Mouse (Mus musculus) cerebellum, adult 2 months (tissue): ENCODE results near the gene Gpc6. TPM values are rescaled to one million over a fixed set of nuclear protein-coding genes. Genes with fewer than 3 reads are reported as not detected.

Experiments
- DNase-seq, 2 experiments: peaks; one replicate each; pipeline ENCODE4 v3.0.0; 2021
- H3K27ac ChIP-seq: fragments of 200-500 bp; 2 replicates; pipeline ENCODE4 v1.5.1; 2012; ENCODE audit warnings: low read length, control low read depth, inconsistent platforms; ENCODE audit not compliant: insufficient read depth
- H3K27me3 ChIP-seq: fragments of 200-500 bp; 2 replicates; pipeline ENCODE4 v1.6.1; 2012; ENCODE audit warnings: inconsistent platforms, mild to moderate bottlenecking, low read length, moderate library complexity; ENCODE audit not compliant: control insufficient read depth, insufficient read depth
- H3K4me1 ChIP-seq: fragments of 200-500 bp; 2 replicates; pipeline ENCODE4 v1.6.1; 2011; ENCODE audit warnings: low read length; ENCODE audit not compliant: control insufficient read depth, insufficient read depth
- H3K4me3 ChIP-seq: fragments of 200-500 bp; replicated peaks from 2 replicates; pipeline ENCODE3; 2011; ENCODE audit warnings: mild to moderate bottlenecking, low read depth, low read length, control low read depth; ENCODE audit not compliant: insufficient read depth
- CTCF ChIP-seq: fragments of 200-500 bp; IDR thresholded peaks from 2 replicates; pipeline ENCODE4 v1.5.1; 2011; ENCODE audit warnings: low read depth, mild to moderate bottlenecking, control low read depth, low read length, moderate library complexity, borderline replicate concordance; ENCODE audit not compliant: insufficient read depth
- POLR2A ChIP-seq: fragments of 200-500 bp; IDR thresholded peaks from 2 replicates; pipeline ENCODE4 v1.6.1; 2011; ENCODE audit warnings: low read length, control low read depth, borderline replicate concordance; ENCODE audit not compliant: insufficient read depth
- WGBS: fragments of 180-500 bp; shearing (Covaris S2); methylation state at CpG from one replicate; pipeline ENCODE4 v1.1.7; 2018; 5-methylcytosine and 5-hydroxymethylcytosine counted together
- polyA plus RNA-seq: library from polyadenylated mRNA; depleted of rRNA; stranded (reverse); fragments of >200 nt; gene quantifications from 2 replicates; pipeline ENCODE4 v1.2.3, GENCODE M21; 2012

Gene Gpc6
- polyA plus RNA-seq, 1 experiment, result 5.3 TPM

- Histone ChIP-seq H3K27ac (no peak overlapping the region), H3K4me3 (peak overlapping the region; percentile 65), H3K27me3 (no peaks in the 10 kb centered on the region; the same call in 1 of the 2 replicates), H3K4me1 (peaks cover 2% of the 10 kb centered on the region; the same call in 1 of the 2 replicates)
- TF ChIP-seq CTCF (no peak), POLR2A (no peak)
- peak; percentile 45 to 64 for DNase-seq
- under 1% methylated on average over 58 of the region's 58 CpGs for WGBS
Measured at GRCm38 (mm10) chr14:116925691-116926403, 732 bp downstream of the Gpc6 start.

GRCm38 (mm10) chr14:116926404-116927171, 1.5 kb downstream of the Gpc6 start:
- TF ChIP-seq POLR2A, result no peak
- no peak for TF ChIP-seq CTCF
- H3K4me1 ChIP-seq, result peaks cover 2% of the 10 kb centered on the region; the same call in 1 of the 2 replicates
- under 1% methylated on average over 52 of the region's 52 CpGs for WGBS

GRCm38 (mm10) chr14:116927341-116928315, 2.5 kb downstream of the Gpc6 start:
- no peaks in the 10 kb centered on the region; the same call in 1 of the 2 replicates for H3K27me3 ChIP-seq
- 5% methylated on average over 21 of the region's 21 CpGs for WGBS
- peak overlapping the region; percentile 65 for H3K4me3 ChIP-seq
- TF ChIP-seq CTCF (no peak), POLR2A (no peak)
- peaks cover 2% of the 10 kb centered on the region; the same call in 1 of the 2 replicates for H3K4me1 ChIP-seq
- no peak overlapping the region for H3K27ac ChIP-seq
- no peak for DNase-seq

More at GRCm38 (mm10) chr14:116926404-116927171, 1.5 kb downstream of the Gpc6 start:
- peak overlapping the region; percentile 65 for H3K4me3 ChIP-seq
- DNase-seq, result peak; percentile 68 to 69
- H3K27ac ChIP-seq, result no peak overlapping the region
- no peaks in the 10 kb centered on the region; the same call in 1 of the 2 replicates for H3K27me3 ChIP-seq

GRCm38 (mm10) chr14:116928395-116928794, 3.3 kb downstream of the Gpc6 start:
- no peak overlapping the region for H3K4me3 ChIP-seq
- H3K27ac ChIP-seq, result no peak overlapping the region
- no peak for TF ChIP-seq CTCF
- no peak for TF ChIP-seq POLR2A
- peaks cover 2% of the 10 kb centered on the region; the same call in 1 of the 2 replicates for H3K4me1 ChIP-seq
- no peak for DNase-seq
- WGBS, result 55% methylated on average over 2 of the region's 2 CpGs
- no peaks in the 10 kb centered on the region; the same call in 1 of the 2 replicates for H3K27me3 ChIP-seq

- H3K27me3 ChIP-seq, result no peaks in the 10 kb centered on the region; the same call in 1 of the 2 replicates
- TF ChIP-seq POLR2A (no peak), CTCF (no peak)
- H3K4me3 ChIP-seq, result no peak overlapping the region
- peaks cover 2% of the 10 kb centered on the region; the same call in 1 of the 2 replicates for H3K4me1 ChIP-seq
- DNase-seq, result no peak
- no peak overlapping the region for H3K27ac ChIP-seq
- WGBS, result 33% methylated on average over 7 of the region's 7 CpGs
Measured at GRCm38 (mm10) chr14:116928796-116929529, 3.8 kb downstream of the Gpc6 start.

- H3K4me1 ChIP-seq, result no peaks in the 10 kb centered on the region
- no peak overlapping the region for H3K27ac ChIP-seq
- no peaks in the 10 kb centered on the region for H3K27me3 ChIP-seq
- TF ChIP-seq POLR2A (no peak), CTCF (no peak)
- 85% methylated on average over 5 of the region's 5 CpGs for WGBS
- no peak overlapping the region for H3K4me3 ChIP-seq
- DNase-seq, result no peak
Measured at GRCm38 (mm10) chr14:116933825-116934224, 8.7 kb downstream of the Gpc6 start.
